Mouse (Mus musculus) CH12.LX (cell line): ENCODE data around the gene Fcgbp. TPM values are rescaled to one million over a fixed set of nuclear protein-coding genes. Genes with fewer than 3 reads are reported as not detected.

Source experiments
- DNase-seq: peaks from one replicate; pipeline ENCODE4 v3.0.0-alpha.2; 2013; ENCODE audit errors: extremely low read depth
- H3K27ac ChIP-seq: 2 replicates; pipeline ENCODE4 v1.5.1; 2012; ENCODE audit warnings: low read depth, mild to moderate bottlenecking, control low read depth, moderate library complexity; ENCODE audit not compliant: insufficient read depth
- H3K27me3 ChIP-seq: replicated peaks from 2 replicates; pipeline ENCODE3; 2012; ENCODE audit warnings: inconsistent platforms
- H3K36me3 ChIP-seq, 2 experiments: replicated peaks in 1 of 2; 2 replicates each; pipeline versions ENCODE3 to v1.6.1; 2012; ENCODE audit warnings: inconsistent platforms in 1 of 2, low read length in 1 of 2, mild to moderate bottlenecking in 1 of 2, mixed read lengths in 1 of 2, moderate library complexity in 1 of 2; ENCODE audit not compliant: control insufficient read depth in 1 of 2, insufficient read depth in 1 of 2
- H3K4me1 ChIP-seq, 2 experiments: 2 replicates each; pipeline ENCODE4 v1.6.1; 2012; ENCODE audit warnings: inconsistent platforms in 1 of 2, moderate library complexity in 1 of 2; ENCODE audit not compliant: insufficient read depth in 2 of 2, control insufficient read depth in 1 of 2
- H3K4me2 ChIP-seq: 2 replicates; pipeline ENCODE4 v1.6.1; 2012; ENCODE audit warnings: low read depth, mild to moderate bottlenecking, control low read depth; ENCODE audit not compliant: poor library complexity, insufficient read depth, severe bottlenecking
- H3K4me3 ChIP-seq, 3 experiments: fragments of 150-350 bp in 1 of 3; sonication (generic) in 1 of 3; replicated peaks in 1 of 3; 2 replicates each; pipeline versions ENCODE3 to v1.5.1; 2011 to 2012; ENCODE audit warnings: low read depth in 2 of 3, low read length in 2 of 3, mild to moderate bottlenecking in 2 of 3, moderate library complexity in 2 of 3, control low read depth in 1 of 3, improper control_type of control experiment in 1 of 3, inconsistent platforms in 1 of 3, mixed read lengths in 1 of 3; ENCODE audit not compliant: poor library complexity in 1 of 3
- H3K79me2 ChIP-seq: replicated peaks from 2 replicates; pipeline ENCODE4 v1.6.1; 2012; ENCODE audit warnings: mild to moderate bottlenecking, moderate library complexity; ENCODE audit not compliant: control insufficient read depth, poor library complexity, insufficient read depth, severe bottlenecking; ENCODE audit errors: extremely low read depth
- H3K9ac ChIP-seq: 2 replicates; pipeline ENCODE4 v1.6.1; 2012; ENCODE audit warnings: low read depth, mild to moderate bottlenecking, control low read depth, moderate library complexity; ENCODE audit not compliant: insufficient read depth
- H3K9me3 ChIP-seq: replicated peaks from 2 replicates; pipeline ENCODE3; 2012; ENCODE audit warnings: low read length, inconsistent platforms, mixed read lengths
- BHLHE40 ChIP-seq: IDR thresholded peaks from 2 replicates; pipeline ENCODE4 v1.6.1; 2011; ENCODE audit warnings: mild to moderate bottlenecking, low read depth, low read length, improper control_type of control experiment
- CHD1 ChIP-seq: IDR thresholded peaks from 2 replicates; pipeline ENCODE4 v1.6.1; 2012; ENCODE audit warnings: low read depth, low read length, improper control_type of control experiment, inconsistent platforms
- CTCF ChIP-seq, 2 experiments: IDR thresholded peaks in 1 of 2; conservative IDR thresholded peaks in 1 of 2; 2 replicates each; pipeline ENCODE4 v1.5.1; 2011 to 2012; ENCODE audit warnings: low read depth in 2 of 2, low read length in 2 of 2, improper control_type of control experiment in 1 of 2, inconsistent platforms in 1 of 2, mild to moderate bottlenecking in 1 of 2, moderate library complexity in 1 of 2
- E2F4 ChIP-seq: IDR thresholded peaks from 2 replicates; pipeline ENCODE4 v1.6.1; 2011; ENCODE audit warnings: low read depth, low read length, improper control_type of control experiment; ENCODE audit not compliant: insufficient replicate concordance
- ELF1 ChIP-seq: IDR thresholded peaks from 2 replicates; pipeline ENCODE4 v1.6.1; 2014; ENCODE audit warnings: low read depth, mild to moderate bottlenecking, inconsistent platforms, low read length, improper control_type of control experiment
- EP300 ChIP-seq: IDR thresholded peaks from 2 replicates; pipeline ENCODE4 v1.6.1; 2011; ENCODE audit warnings: low read length, improper control_type of control experiment
- ETS1 ChIP-seq: conservative IDR thresholded peaks from 2 replicates; pipeline ENCODE4 v1.6.1; 2012; ENCODE audit warnings: low read depth, mild to moderate bottlenecking, inconsistent platforms, low read length, improper control_type of control experiment, moderate library complexity
- HCFC1 ChIP-seq: IDR thresholded peaks from 2 replicates; pipeline ENCODE4 v1.6.1; 2012; ENCODE audit warnings: low read depth, mild to moderate bottlenecking, inconsistent platforms, low read length, improper control_type of control experiment
- IRF4 ChIP-seq: IDR thresholded peaks from 2 replicates; pipeline ENCODE4 v1.6.1; 2014; ENCODE audit warnings: low read depth, mild to moderate bottlenecking, inconsistent platforms, low read length, improper control_type of control experiment
- JUN ChIP-seq: IDR thresholded peaks from 2 replicates; pipeline ENCODE4 v1.6.1; 2011; ENCODE audit warnings: low read depth, mild to moderate bottlenecking, low read length, improper control_type of control experiment, moderate library complexity; ENCODE audit not compliant: insufficient read depth
- JUND ChIP-seq: conservative IDR thresholded peaks from 2 replicates; pipeline ENCODE4 v1.6.1; 2011; ENCODE audit warnings: low read depth, low read length, improper control_type of control experiment
- KAT2A ChIP-seq: IDR thresholded peaks from 2 replicates; pipeline ENCODE4 v1.6.1; 2012; ENCODE audit warnings: low read length, improper control_type of control experiment, inconsistent platforms; ENCODE audit not compliant: insufficient replicate concordance
- MAX ChIP-seq: IDR thresholded peaks from 2 replicates; pipeline ENCODE4 v1.6.1; 2011; ENCODE audit warnings: low read length, improper control_type of control experiment
- MEF2A ChIP-seq: IDR thresholded peaks from 2 replicates; pipeline ENCODE4 v1.6.1; 2014; ENCODE audit warnings: low read depth, mild to moderate bottlenecking, inconsistent platforms, low read length, improper control_type of control experiment, borderline replicate concordance
- MXI1 ChIP-seq: IDR thresholded peaks from 2 replicates; pipeline ENCODE4 v1.6.1; 2011; ENCODE audit warnings: mild to moderate bottlenecking, low read depth, low read length, improper control_type of control experiment
- PAX5 ChIP-seq: IDR thresholded peaks from 2 replicates; pipeline ENCODE4 v1.6.1; 2012; ENCODE audit warnings: low read length, inconsistent platforms, mixed read lengths
- POLR2A ChIP-seq: IDR thresholded peaks from 2 replicates; pipeline ENCODE4 v1.6.1; 2011; ENCODE audit warnings: low read depth, mild to moderate bottlenecking, improper control_type of control experiment, low read length
- POLR2AphosphoS2 ChIP-seq: IDR thresholded peaks from 2 replicates; pipeline ENCODE4 v1.6.1; 2011; ENCODE audit warnings: low read depth, low read length, improper control_type of control experiment
- RAD21 ChIP-seq: IDR thresholded peaks from 2 replicates; pipeline ENCODE4 v1.6.1; 2011; ENCODE audit warnings: low read depth, mild to moderate bottlenecking, low read length, improper control_type of control experiment, moderate library complexity
- RCOR1 ChIP-seq: conservative IDR thresholded peaks from 2 replicates; pipeline ENCODE4 v1.6.1; 2012; ENCODE audit warnings: low read depth, mild to moderate bottlenecking, inconsistent platforms, low read length, improper control_type of control experiment
- SIN3A ChIP-seq: IDR thresholded peaks from 2 replicates; pipeline ENCODE4 v1.6.1; 2012; ENCODE audit warnings: low read length, improper control_type of control experiment, inconsistent platforms
- SMC3 ChIP-seq: IDR thresholded peaks from 2 replicates; pipeline ENCODE4 v1.6.1; 2011; ENCODE audit warnings: low read depth, low read length, improper control_type of control experiment
- TBP ChIP-seq: conservative IDR thresholded peaks from 2 replicates; pipeline ENCODE4 v1.6.1; 2011; ENCODE audit warnings: low read depth, low read length, improper control_type of control experiment
- UBTF ChIP-seq: IDR thresholded peaks from 2 replicates; pipeline ENCODE4 v1.6.1; 2012; ENCODE audit warnings: low read depth, mild to moderate bottlenecking, inconsistent platforms, low read length, improper control_type of control experiment, moderate library complexity
- USF1 ChIP-seq: IDR thresholded peaks from 2 replicates; pipeline ENCODE4 v1.6.1; 2014; ENCODE audit warnings: low read depth, mild to moderate bottlenecking, inconsistent platforms, low read length, improper control_type of control experiment
- USF2 ChIP-seq: conservative IDR thresholded peaks from 2 replicates; pipeline ENCODE4 v1.6.1; 2011; ENCODE audit warnings: low read depth, low read length, improper control_type of control experiment
- ZKSCAN1 ChIP-seq: IDR thresholded peaks from 2 replicates; pipeline ENCODE4 v1.6.1; 2012; ENCODE audit warnings: low read depth, inconsistent platforms, low read length, improper control_type of control experiment, borderline replicate concordance
- ZMIZ1 ChIP-seq: IDR thresholded peaks from 2 replicates; pipeline ENCODE4 v1.6.1; 2012; ENCODE audit warnings: low read depth, mild to moderate bottlenecking, inconsistent platforms, low read length, improper control_type of control experiment
- ZNF384 ChIP-seq: IDR thresholded peaks from 2 replicates; pipeline ENCODE4 v1.6.1; 2012; ENCODE audit warnings: low read depth, low read length, improper control_type of control experiment, inconsistent platforms
- dilution Hi-C: fragments of 300-500 bp; cut with MboI; formaldehyde crosslinking; loops from 2 replicates; pipeline ENCODE4 v1.14.3; 2020; ENCODE audit warnings: low sequenced_read_pairs; ENCODE audit not compliant: extremely low pct_unique_long_range_greater_than_20kb, extremely low pct_ligation_motif_present
- in situ Hi-C: fragments of 300-500 bp; cut with MboI; formaldehyde crosslinking; loops from 3 replicates; pipeline ENCODE4 v1.14.3; 2019; ENCODE audit warnings: low sequenced_read_pairs, low pct_ligation_motif_present, low pct_unique_long_range_greater_than_20kb, mixed read lengths
- polyA plus RNA-seq: library from polyadenylated mRNA; unstranded; fragments of >175 nt; gene quantifications from 2 replicates; pipeline ENCODE4 v1.2.1, GENCODE M21; 2012; ENCODE audit warnings: low read depth; ENCODE audit not compliant: insufficient read length
- total RNA-seq, 2 experiments: library from RNA; depleted of rRNA; stranded (reverse); fragments of 300-350 nt in 1 of 2; fragments of >200 nt in 1 of 2; gene quantifications; 2 replicates each; pipeline ENCODE4 v1.2.3; 2012 to 2014

Fcgbp gene
- total and polyA plus RNA-seq, 3 experiments: not detected

GRCm38 (mm10) chr7:28148263-28148662 is 77.2 kb downstream of the Fcgbp start (continued):
- TF ChIP-seq USF2: no peak
- TF ChIP-seq ETS1: no peak
- no peak for TF ChIP-seq IRF4
- no peak for TF ChIP-seq JUND
- no peak for TF ChIP-seq MEF2A

- H3K4me1 ChIP-seq: no peaks in the 10 kb centered on the region
- H3K27me3 ChIP-seq: peaks cover 72% of the 10 kb centered on the region
- no peak overlapping the region for H3K9ac ChIP-seq
- TF ChIP-seq ZKSCAN1 (no peak), ZNF384 (no peak), JUND (no peak), POLR2A (no peak), RCOR1 (no peak), USF1 (no peak)
- no peak overlapping the region for H3K27ac ChIP-seq
- no peaks in the 10 kb centered on the region for H3K79me2 ChIP-seq
- no peak for DNase-seq
- H3K36me3 ChIP-seq: no peaks in the 10 kb centered on the region
- dilution Hi-C loops (no loop called here), in situ Hi-C loops (loop anchor here (10.0 kb wide), 1 partner anchor 65 kb away; no protein-coding TSS in a partner anchor)
- H3K4me3 ChIP-seq: no peak overlapping the region
- H3K9me3 ChIP-seq: peaks cover 4% of the 10 kb centered on the region
- H3K4me2 ChIP-seq: no peak overlapping the region
These were observed 78.8 kb downstream of the Fcgbp start for GRCm38 (mm10) chr7:28149841-28150240.

- Histone ChIP-seq H3K4me1 (no peaks in the 10 kb centered on the region), H3K79me2 (no peaks in the 10 kb centered on the region), H3K27me3 (peaks cover 66% of the 10 kb centered on the region), H3K9ac (no peak overlapping the region), H3K4me3 (no peak overlapping the region), H3K4me2 (peak overlapping the region; percentile 12; the same call in 1 of the 2 replicates), H3K27ac (no peak overlapping the region), H3K9me3 (no peaks in the 10 kb centered on the region), H3K36me3 (no peaks in the 10 kb centered on the region)
- no peak for DNase-seq
- dilution Hi-C loops: no loop called here
- in situ Hi-C loops: no loop called here
- TF ChIP-seq JUN (no peak), MXI1 (no peak), TBP (no peak), MAX (no peak), RCOR1 (no peak), POLR2A (no peak), RAD21 (peak; percentile 24), USF1 (no peak), ZMIZ1 (no peak), EP300 (no peak), KAT2A (no peak), UBTF (no peak), CTCF (conservative IDR thresholded peaks at IDR 0.05 in 1 of 2, IDR thresholded peaks at IDR 0.05 in 1 of 2; ENCODE audit: low read depth in 2 of 2, low read length in 2 of 2) (peak; percentile 22 to 74; a peak in 2 of 4 replicates), PAX5 (no peak), ELF1 (peak; percentile 23; the same call in 1 of the 2 replicates), POLR2AphosphoS2 (no peak), E2F4 (no peak), SMC3 (peak; percentile 67), ZKSCAN1 (no peak), BHLHE40 (no peak), USF2 (no peak), SIN3A (no peak), CHD1 (no peak), HCFC1 (no peak)
These were observed 80.7 kb downstream of the Fcgbp start for GRCm38 (mm10) chr7:28151584-28152221.
